ENCODE assay signal across 14 mouse cellular contexts in genomic region chr17:10510467-10510866, GRCm38 (mm10).
"Had no signal": no experiment of that assay in that cellular context is flagged by ENCODE, and none has a peak within 500 bp of the region (broad histone marks: within the 10 kb centered on the region; RNA-seq: fewer than 3 reads in every experiment).

No protein-coding gene starts in this region.

- H3K4me2 ChIP-seq: kidney, embryonic 15.5 days; liver, embryonic 11.5 days; liver, embryonic 15.5 days; neural tube, embryonic 15.5 days had no signal

- DNase-seq: lung, adult 2 months; lung, postnatal 4 days; midbrain, embryonic 14.5 days; right cerebral cortex, adult 18-20 months; right cerebral cortex, postnatal 25 days; thymus, postnatal 36 days had no signal

- H3K36me3 ChIP-seq: kidney, embryonic 15.5 days; limb, embryonic 10.5 days; liver, embryonic 15.5 days; midbrain, embryonic 10.5 days; neural tube, embryonic 15.5 days had no signal

- H3K9ac ChIP-seq: kidney, embryonic 15.5 days; liver, embryonic 15.5 days; neural tube, embryonic 15.5 days had no signal

- H3K27ac ChIP-seq: kidney, embryonic 15.5 days; limb, embryonic 10.5 days; liver, embryonic 15.5 days; midbrain, embryonic 10.5 days; neural tube, embryonic 15.5 days had no signal

- H3K4me3 ChIP-seq: kidney, embryonic 15.5 days; limb, embryonic 10.5 days; liver, embryonic 15.5 days; midbrain, embryonic 10.5 days; myocyte; neural tube, embryonic 15.5 days had no signal

- H3K27me3 ChIP-seq: kidney, embryonic 15.5 days; liver, embryonic 15.5 days; neural tube, embryonic 15.5 days had no signal

- ATAC-seq: lung, postnatal 0 days had no signal

- H3K4me1 ChIP-seq: liver, embryonic 15.5 days had no signal

- H3K9me3 ChIP-seq: kidney, embryonic 15.5 days; limb, embryonic 10.5 days; liver, embryonic 15.5 days; midbrain, embryonic 10.5 days; neural tube, embryonic 15.5 days had no signal
